Mouse (Mus musculus): Measurements from ENCODE around the gene Cd80.
A peak's percentile ranks its signal among the peaks of the same experiment; 100 is the strongest.

Gene Cd80

DNA sequence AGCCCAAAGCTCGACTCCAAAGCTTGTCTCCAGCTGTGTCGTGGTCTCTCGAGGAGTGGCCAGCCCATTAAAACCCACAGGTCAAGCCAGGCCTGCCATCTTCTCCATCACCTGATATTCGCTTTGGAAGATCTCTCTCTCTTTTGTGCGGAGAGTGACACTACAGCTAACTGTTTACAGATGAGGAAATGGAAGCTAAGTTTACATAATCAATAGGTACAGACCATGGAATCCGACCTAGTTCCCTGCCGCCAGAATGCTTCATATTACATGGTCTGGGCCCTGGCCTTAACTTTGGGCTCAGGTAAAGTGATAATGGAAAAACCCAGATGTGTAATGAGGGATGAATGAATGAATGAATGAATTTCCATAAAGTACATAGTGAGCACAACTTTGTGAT is 4.7 kb upstream of the Cd80 start:
- no peak for DNase-seq

DNA sequence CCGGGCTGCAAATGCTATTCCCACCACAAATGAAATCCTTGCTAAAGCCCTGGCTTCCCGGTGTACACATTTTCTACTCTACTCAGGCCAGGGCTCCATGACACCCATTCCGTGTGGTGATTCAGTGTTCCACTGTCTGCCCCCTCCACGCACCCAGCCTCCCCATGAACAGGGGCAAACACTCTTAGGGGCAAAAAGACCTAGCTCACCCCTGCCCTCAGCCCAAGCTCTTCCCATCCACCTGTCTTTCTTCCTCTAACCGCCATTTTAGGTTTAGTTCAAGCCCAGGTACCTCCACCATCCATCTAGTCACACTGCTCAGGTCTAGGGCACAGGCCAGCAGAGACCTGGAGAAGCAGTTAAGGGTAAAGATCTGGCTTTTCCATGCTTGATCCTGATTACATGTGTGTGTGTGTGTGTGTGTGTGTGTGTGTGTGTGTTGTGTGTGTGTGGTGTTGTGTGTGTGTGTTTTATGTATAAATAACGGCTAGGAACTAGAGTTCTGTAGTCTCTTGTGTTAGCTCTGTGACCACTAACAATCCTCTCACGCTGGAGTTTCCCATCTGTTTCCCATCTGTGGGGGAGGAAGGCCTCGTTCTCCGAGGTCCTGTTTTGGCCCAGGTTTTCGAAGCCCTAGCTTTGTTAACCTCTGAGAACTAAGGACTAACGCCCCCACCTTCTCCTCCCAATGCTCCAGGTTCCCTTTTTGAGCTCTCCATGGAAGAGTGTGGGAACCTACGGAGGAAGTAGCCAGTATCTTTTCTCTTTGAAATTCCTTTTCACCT is 3.7 kb upstream of the Cd80 start:
- DNase-seq, result peak in 1 of 2 experiments; percentile 16

DNA sequence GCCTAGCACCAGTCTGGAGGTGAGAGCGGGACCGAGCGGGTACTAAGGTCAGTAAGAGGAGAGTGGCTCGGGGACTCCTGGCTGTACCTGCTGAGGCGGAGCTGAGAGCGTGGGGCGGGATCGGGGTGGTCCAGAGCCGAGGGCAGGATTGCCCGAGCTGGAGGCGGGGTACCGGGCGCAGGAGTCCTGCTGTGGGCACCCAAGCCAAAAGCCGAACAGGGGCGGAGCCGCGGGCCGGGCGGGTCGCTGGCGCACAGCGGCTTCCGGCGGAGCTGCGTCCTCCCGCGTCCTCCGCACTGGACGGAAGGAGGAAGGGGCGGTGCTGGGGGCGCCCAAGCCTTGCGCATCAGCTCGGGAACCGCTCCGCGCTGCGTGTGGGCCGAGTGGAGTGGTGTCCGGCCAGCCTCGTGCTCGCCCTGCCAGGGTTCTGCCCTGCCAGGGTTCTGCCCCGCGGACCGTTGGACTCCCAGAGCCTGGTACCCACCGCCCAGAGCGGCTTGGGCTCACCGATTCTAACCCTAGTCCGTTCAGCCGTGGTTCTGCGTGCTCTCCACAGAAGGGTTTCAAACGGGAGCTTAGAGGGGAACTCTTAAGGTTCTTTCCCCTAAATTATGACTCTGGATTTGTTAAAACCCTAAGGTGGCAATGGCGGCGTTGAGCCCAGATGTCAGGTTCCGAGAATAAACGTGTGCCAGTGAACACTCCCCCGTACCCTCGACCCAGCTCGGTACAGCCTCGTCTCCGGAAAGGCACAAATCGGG is 2.7 kb upstream of the Cd80 start, which contains the start of gene Adprh:
Gene Adprh, minus strand, starts transcription at position 262 of the 761 bp plus-strand sequence.
- DNase-seq, result peak; percentile 96 to 97

DNA sequence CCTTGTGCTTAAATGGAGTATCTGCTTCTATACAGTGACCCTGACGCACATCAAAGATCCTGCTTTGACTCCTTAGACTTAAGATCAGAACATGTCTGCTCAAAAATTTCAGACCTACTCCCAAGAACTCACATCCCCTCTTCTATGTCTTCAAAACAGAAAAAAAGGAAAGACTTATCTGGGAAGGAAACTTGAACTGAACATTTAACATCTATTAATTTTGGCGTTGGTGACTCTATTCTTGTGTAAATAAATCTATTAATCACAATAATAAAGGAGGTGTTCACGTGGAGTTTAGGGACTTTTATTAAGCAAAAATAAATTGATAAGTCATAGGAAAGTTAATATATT is 2.2 kb upstream of the Cd80 start:
- DNase-seq, result no peak

DNA sequence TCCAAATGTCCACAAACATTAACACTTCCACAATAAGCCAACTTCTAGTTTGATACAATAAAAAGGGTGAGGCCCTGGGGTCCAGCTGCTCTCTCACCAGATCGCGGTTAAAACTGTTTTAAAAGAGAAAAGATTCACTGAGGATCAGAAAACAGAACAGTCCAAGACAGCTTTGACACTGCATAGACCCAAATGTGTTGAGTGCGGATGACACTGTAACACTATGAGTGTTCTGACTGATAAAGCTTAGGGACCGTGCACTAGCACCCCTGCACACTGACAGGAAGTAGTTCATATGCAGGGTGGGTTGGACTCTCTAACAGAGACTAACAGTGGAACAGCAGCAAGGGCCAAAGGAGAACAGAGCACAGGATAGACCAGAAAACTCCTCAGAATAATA is 1.4 kb upstream of the Cd80 start:
- no peak for DNase-seq

DNA sequence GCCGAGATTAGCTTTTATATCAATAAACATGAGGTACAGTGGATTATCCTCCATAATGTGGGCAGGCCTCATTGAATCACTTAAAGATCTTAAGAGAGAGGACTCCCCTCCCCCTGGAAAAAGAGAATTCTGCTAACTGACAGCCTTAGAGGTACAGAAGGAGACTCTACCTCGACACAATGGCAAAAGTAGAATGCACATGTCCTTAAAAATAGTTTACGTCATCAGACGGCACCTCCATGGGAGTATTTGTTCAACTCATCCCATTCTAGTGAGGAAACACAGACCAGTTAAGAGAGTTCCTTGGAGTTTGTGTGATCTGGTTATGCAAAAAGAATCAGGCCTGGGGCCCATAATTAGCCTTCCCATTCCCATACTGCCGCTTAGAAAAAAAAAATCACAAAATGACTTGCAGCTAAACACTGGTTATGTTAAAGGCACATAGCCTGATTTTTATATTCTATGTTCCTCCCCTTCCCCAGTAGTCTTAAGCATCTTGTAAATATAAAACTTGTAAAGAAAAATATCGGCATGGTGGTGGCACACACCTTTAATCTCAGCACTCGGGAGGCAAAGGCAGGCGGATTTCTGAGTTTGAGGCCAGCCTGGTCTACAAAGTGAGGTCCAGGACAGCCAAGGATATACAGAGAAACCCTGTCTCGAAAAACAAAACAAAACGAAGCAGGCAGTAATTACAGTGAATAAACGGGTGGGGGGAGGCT is 667 bp upstream of the Cd80 start:
- no peak for DNase-seq

DNA sequence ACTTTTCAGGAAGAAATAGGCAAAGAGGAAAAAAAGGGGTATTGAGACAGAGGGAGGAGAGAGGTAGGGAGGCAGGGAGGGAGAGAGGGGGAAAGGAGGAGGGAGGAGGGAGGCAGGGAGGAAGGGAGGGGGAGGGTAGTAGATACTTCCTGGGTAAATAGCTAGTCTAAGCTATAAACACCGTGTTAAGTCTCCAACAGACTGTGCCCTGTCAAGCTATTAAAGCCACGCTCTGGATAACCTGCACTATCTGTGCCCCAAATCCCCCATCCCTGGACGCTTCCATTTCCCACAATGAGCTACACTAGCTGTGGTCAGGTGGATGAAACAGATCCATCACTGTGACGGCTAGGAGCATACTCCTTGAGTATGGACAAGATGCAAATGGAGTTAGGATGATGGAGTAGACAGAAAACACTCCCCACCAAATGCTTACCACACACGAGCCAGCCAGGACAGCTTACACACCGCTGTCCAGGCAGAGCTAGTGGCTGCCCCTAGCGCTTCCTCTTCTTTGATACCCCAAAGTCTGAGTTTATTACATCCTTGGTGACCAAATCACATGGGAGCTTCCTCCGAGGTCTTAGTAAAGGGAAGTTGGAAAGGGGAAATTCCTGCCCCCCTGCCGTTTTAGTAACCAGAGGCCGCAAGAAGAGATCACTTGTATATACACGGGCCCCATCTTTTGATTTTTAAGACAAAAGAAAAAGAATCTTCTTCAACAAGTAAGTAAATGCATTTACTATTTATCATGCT is 1.6 kb downstream of the Cd80 start:
- no peak for DNase-seq

DNA sequence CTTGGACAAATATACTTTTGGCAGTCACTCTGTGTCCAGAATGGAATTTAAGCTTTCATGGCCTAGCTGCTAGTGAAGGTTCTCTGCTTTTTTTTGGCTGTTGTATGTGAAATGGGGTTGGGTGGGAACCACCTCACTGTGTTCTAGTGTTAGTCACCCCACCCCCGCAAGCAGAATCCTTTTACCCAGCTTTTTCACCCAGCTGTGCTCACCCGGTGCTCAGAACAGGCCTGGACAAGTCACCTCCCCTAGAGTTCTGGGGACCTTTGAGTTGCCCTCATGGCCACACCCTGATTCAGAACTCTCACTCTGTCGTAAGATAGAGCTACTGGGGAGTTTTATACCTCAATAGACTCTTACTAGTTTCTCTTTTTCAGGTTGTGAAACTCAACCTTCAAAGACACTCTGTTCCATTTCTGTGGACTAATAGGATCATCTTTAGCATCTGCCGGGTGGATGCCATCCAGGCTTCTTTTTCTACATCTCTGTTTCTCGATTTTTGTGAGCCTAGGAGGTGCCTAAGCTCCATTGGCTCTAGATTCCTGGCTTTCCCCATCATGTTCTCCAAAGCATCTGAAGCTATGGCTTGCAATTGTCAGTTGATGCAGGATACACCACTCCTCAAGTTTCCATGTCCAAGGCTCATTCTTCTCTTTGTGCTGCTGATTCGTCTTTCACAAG is 3.4 kb downstream of the Cd80 start:
- no peak for DNase-seq

DNA sequence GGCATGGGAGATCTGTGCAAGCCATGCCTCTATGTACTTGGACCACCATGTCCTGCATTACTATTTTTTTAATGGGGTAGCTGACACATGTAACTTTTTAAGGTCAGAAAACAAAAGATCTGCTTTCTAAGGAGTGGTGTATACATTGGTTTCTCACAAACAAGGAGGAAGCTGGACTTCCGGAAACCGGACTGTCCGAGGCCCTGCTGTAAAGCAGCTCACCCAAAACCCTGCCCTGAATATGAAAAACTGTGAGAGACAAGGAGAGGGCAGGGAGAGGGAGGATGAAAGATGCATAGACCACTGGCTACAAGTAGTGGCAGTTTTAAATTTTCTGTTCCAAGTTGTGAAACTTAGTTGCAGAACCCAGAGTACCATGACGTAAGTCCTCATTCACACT is 4.6 kb downstream of the Cd80 start:
- no peak for DNase-seq

DNA sequence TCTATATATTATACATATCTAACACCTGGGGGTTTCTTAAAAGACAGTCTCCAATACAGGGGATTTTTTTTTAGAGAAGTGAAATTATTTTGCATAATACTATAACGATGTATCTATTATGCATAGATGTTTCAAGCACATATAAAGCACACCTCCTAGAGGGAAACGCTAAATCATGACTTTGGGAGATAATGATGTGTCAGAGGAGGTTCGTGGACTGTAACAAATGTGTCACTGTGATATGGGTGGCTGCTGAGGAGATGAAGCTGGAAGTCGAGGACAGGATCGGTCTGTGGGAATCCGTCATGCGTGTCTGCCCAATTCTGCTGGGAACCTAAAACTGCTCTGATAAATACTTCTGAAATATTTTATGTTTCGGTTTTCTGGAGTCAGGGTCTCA is 6.4 kb downstream of the Cd80 start:
- no peak for DNase-seq

DNA sequence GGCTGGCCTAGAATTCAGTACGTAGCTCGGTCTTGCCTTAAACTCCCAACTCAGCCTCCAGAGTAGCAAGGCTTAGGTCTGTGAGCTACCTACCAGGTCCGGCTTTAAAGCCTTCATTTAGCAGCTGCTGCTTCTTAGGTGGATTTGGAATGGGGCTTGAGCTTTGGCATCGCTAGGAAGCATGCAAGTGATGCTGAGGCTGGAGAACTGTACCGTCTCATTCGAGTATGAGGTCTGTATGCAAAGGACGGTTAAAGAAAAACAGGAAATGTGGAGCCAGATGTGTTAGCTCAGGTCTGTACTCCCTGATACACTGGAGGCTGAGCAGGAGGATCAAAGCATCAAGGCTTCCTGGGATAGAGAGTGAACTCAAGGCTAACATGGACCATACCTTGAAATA is 6.8 kb downstream of the Cd80 start:
- DNase-seq, result no peak

DNA sequence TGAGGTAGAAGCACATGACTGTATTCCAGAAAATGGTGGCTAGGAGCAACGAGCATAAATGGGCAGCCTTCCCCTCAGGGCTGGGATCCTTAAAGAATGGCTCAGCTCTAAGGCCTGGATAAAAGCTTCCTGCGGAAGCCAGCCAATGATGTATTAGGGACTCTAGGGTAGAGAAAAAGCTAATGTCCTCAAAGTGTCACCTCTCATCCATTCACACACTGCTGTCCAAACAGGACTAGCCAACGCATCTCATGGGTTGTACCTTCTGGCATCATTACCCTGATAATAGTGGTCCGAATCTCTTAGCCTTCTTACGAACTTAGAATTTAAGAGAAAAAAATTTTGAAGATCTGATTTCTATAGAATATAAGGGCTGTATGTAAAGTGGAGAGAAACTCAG is 7.9 kb downstream of the Cd80 start:
- DNase-seq, result no peak

DNA sequence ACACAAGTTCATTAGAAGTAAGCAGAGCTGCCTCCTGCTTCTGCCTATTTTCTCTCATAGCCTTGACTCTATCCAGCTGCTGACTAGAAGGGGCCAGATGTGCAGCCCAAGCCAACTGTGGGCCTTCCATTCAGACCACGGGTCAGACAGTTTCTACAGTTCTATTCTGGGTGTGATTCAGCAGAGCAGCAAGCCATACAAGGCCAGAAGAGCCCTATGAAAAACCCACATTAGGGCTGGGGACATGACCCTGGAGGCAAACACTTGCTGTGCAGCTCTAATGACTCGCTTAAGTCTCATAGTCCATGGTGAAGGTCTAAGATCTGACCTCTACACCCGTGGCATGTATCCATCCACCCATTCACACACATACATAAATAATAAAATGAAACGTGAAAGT is 10.7 kb downstream of the Cd80 start:
- DNase-seq, result no peak

DNA sequence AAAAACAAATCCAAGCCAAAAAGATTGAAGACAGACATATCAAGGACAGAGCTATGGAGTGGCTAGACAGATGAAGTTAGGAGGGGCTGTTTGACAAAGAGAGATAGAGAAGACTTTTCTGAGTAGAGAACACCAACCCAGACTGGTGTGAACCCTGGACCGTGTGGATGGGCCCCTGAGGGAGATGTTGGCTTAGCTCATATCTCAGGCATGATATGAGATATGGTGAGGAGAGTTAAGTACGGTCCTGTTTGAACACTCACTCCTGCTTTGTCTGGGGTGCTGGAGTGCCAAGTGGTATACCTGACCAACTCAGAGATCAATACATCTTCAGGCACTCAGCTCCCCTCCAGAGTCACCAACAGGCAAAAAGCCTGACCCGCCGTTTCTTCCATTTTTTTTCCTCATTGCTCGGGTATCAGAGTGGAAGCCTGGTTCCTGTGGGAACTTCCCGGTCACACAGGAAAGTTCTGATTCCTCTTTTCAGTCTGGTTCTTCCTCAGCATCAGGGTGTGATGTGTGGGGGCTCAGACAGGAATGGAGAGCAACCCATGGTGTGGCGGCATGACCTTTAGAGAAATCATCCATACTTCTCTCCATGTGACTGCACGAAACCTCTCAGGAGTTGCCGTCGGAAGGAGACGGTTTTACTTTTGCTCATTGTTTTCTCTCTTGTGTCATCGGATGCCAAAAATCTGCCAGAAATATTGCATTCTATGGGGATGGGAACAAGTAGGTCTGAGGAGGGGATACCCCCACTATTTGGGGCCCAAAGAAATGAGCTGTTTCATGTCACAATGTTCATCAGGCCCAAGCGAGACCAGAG is 11.9 kb downstream of the Cd80 start:
- DNase-seq, result no peak

DNA sequence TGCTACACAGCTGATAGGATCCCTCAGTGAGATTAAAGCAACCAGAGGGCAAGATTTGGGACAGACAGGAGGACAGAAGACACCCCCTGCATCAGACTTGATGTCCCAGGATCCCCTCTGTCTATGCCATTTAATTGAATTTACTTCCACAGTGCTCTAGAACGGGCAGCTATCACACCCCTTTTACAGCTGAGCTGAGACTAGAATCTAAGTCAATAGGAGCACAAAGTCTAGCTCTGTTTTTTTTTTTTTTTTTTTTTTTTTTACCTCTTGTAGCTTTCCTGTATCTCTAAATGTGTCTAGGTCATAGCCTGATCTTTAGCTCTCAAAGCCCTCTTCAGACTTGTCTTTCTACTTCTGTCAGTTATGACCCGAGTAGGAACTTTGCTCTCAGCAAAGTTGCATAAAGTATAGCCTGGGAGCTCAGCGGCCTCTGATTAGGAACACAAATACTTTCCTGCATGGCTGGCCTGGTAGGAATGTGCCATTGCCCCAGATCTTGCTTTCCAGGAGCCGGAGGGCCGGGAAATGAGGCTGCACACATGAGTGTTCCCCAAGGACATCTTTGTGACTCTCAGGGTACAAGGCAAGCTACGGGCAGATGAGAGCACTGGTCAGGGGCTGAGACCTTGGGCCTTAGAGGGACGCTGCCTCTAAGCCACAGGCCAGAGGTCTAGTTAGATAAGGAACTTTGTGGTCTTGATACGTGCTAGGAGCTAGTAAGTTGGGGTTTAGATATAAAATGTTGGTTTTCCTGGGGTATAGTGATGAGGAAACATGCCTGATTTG is 12.8 kb downstream of the Cd80 start:
- peak in 1 of 2 experiments; percentile 21 for DNase-seq

DNA sequence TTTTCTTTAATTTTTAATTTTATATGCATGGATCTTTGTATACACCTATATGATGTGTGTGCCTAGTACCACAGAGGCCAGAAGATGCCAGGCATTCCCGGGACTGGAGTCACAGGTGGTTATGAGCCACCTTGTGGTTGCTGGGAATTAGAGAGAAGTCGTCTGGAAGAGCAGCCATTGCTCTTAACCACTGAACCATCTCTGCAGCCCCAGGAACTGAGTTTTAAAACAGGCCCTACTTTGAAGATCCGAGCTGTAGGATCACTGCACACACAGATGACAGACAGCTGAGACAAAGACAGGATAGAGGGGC is 13.3 kb downstream of the Cd80 start:
- peak in 1 of 2 experiments; percentile 19 for DNase-seq

DNA sequence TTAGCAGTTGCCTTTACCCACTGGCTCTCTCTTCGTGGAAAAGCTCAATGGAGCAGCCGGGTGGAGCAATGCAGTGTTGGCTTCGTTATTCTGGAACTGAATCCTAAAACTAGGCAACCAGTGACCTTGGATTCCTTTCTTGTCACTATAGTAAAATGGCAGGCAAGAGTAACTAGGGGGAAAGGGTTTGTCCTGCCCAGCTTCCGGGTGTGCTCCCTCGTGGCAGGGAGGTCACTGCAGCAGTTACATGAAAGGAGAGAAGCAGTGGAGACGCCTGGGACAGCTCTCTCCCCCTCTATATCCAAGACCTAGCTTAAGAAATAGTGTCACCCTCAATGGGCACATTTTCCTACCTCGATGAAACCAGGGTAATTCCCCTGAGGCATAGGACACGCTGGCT is 14.1 kb downstream of the Cd80 start:
- no peak for DNase-seq

DNA sequence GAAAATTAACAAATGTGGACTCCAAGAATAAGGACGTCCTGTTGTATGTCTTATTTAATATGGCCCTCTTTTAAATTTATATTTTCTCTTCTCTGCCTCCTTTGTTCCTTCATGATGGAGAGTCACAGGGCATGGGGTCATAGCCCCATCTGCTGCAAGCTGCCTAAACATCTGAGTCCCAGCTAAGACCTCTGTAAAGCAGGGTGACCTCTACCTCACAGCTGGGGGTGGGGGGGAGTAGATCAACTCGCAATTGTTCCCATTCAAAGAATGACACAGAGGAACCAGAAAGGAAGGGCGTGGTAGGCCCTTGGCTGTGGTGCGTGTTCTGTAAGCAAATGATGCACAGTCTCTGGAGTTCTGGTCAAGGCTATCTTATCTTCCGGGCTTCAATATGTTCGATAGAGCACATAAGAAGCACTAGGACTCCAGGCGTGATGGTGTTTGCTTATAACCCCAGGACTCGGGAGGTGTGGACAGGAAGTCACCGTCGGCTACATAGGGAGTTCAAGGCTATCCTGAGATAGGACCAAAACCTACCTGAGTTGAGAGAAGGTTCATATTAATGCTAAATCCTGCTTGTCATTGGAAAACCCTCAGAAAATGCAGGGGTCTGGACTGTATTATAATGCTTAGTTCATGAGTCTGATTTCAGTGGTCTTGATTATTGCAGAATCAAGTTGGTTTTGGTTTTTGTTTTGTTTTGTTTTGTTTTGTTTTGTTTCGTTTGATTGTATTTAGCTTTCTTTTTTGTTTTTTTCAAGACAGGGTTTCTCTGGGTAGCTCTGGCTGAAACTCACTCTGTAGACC is 16.5 kb downstream of the Cd80 start:
- DNase-seq, result no peak

DNA sequence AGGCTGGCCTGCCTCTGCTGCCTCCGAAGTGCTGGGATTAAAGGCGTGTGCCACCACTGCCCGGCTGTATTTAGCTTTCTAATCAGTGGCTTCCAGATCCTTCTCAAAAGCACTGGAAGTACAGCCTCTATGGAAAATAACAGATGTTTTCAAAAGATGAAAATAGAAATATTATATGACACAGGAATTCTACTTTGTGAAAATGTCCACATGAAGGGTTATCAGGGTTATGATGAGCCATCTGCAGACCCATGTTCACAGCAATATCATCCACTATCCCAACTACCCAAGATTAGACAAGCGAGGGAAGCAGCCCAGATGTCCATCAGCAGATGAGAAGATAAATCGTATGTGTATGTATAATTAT is 17.1 kb downstream of the Cd80 start:
- no peak for DNase-seq

DNA sequence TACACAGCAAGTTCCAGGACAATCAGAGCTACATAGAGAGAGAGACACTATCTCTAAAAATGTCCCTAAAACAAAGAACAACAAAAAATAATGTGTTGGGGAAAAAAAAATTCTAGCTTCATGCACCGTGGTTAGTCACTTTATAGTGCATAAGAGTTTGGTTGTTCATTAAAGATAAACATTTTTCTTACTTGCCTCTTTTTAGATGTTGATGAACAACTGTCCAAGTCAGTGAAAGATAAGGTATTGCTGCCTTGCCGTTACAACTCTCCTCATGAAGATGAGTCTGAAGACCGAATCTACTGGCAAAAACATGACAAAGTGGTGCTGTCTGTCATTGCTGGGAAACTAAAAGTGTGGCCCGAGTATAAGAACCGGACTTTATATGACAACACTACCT is 18.3 kb downstream of the Cd80 start:
- DNase-seq, result no peak

All from kidney, adult 8-10 months (tissue).